Mouse (Mus musculus) forebrain, embryonic 11.5 days (tissue): Measurements from ENCODE around the gene Cmtm6. TPM values are rescaled to one million over a fixed set of nuclear protein-coding genes. Genes with fewer than 3 reads are reported as not detected.
"Not testable (repeated sequence)": the region's sequence is repeated elsewhere in the genome, so short reads cannot be mapped to it uniquely, and the experiment has no call there.

ENCODE experiments used
- ATAC-seq: fragments of 200-750 bp; cut with Nextera tagmentation; replicated peaks from 2 replicates; pipeline ENCODE4 v1.8.0; 2017; ENCODE audit warnings: moderate TSS enrichment; ENCODE audit not compliant: low FRiP score
- DNase-seq: peaks from one replicate; pipeline ENCODE4 v3.0.0-alpha.2; 2017; ENCODE audit warnings: low spot score
- H3K27ac ChIP-seq: fragments of 300-500 bp; sonication (generic); 2 replicates; pipeline ENCODE4 v1.5.1; 2014; ENCODE audit warnings: low read depth, low read length
- H3K27me3 ChIP-seq: fragments of 300-500 bp; sonication (generic); 2 replicates; pipeline ENCODE4 v1.6.1; 2014; ENCODE audit warnings: mild to moderate bottlenecking, low read length, mixed read lengths; ENCODE audit not compliant: control insufficient read depth, insufficient read depth
- H3K36me3 ChIP-seq: fragments of 300-500 bp; sonication (generic); 2 replicates; pipeline ENCODE4 v1.6.1; 2014; ENCODE audit warnings: mild to moderate bottlenecking, low read length, moderate library complexity, mixed read lengths; ENCODE audit not compliant: control insufficient read depth, insufficient read depth
- H3K4me1 ChIP-seq: fragments of 300-500 bp; sonication (generic); replicated peaks from 2 replicates; pipeline ENCODE4 v1.6.1; 2014; ENCODE audit warnings: low read length, mixed read lengths; ENCODE audit not compliant: control insufficient read depth, insufficient read depth
- H3K4me2 ChIP-seq: fragments of 300-500 bp; sonication (generic); 2 replicates; pipeline ENCODE4 v1.6.1; 2014; ENCODE audit warnings: low read depth, mild to moderate bottlenecking, low read length, moderate library complexity, mixed read lengths; ENCODE audit not compliant: severe bottlenecking
- H3K4me3 ChIP-seq: fragments of 300-500 bp; sonication (generic); 2 replicates; pipeline ENCODE4 v1.5.1; 2014; ENCODE audit warnings: low read depth, low read length
- H3K9ac ChIP-seq: fragments of 300-500 bp; sonication (generic); 2 replicates; pipeline ENCODE4 v1.6.1; 2014; ENCODE audit warnings: low read length
- H3K9me3 ChIP-seq: fragments of 300-500 bp; sonication (generic); 2 replicates; pipeline ENCODE4 v1.6.1; 2016; ENCODE audit warnings: low read length, mixed read lengths; ENCODE audit not compliant: control insufficient read depth
- WGBS: fragments of 180-500 bp; shearing (Covaris S2); extraction: QIAGEN DNeasy Blood & Tissue Kit; methylation state at CpG from one replicate; pipeline ENCODE4 v1.1.7; 2014; 5-methylcytosine and 5-hydroxymethylcytosine counted together
- polyA plus RNA-seq: library from polyadenylated mRNA; unstranded; fragments of >200 nt; fragmentation: Nextera tagmentation; extraction: Ambion mirVana; gene quantifications from 2 replicates; pipeline ENCODE4 v1.2.1, GENCODE M21; 2014

Gene Cmtm6
- polyA plus RNA-seq, 1 experiment from 2014 or later: 26.9 TPM

DNA sequence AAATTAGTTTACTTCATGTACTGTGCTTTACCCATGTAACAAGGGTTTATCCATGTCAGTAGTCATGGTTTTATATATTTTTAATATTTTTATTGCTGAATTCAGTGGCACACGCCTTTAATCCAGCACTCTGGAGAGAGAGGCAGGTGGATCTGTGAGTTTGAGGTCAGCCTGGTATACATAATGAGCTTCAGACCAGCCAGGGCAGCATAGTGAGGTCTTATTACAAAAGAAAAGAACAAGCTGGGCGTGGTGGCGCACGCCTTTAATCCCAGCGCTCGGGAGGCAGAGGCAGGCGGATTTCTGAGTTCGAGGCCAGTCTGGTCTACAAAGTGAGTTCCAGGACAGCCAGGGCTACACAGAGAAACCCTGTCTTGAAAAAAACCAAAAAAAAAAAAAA, 35.3 kb upstream of the Cmtm6 start:
- H3K9me3 ChIP-seq, H3K4me2 ChIP-seq, H3K9ac ChIP-seq, H3K4me1 ChIP-seq, H3K36me3 ChIP-seq, H3K27ac ChIP-seq, H3K27me3 ChIP-seq, DNase-seq, ATAC-seq, H3K4me3 ChIP-seq: not testable (repeated sequence)
- WGBS: 98% methylated on average over 7 of the region's 8 CpGs

DNA sequence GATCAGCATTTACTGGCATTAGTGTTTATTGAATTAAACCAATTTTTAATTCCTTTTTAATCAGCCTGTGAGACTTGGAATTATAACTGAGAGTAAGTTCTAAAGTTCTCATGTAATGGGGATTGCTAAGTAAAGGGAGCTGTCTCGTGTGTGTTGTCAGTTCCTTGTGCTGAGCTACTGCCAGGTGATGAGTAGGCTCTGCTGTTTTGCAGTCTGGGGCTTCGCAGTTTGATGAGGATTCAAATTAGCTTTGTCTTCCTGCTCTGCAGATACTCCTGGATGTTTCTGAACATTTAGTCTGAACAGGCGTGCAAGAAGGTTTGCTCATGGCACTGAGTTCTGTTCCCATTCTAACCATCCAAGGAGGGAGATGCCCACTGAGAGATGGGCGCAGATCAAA, 33.8 kb upstream of the Cmtm6 start:
- Histone ChIP-seq H3K4me3 (no peak overlapping the region), H3K9ac (no peak overlapping the region), H3K4me1 (no peaks in the 10 kb centered on the region), H3K4me2 (no peak overlapping the region), H3K27ac (no peak overlapping the region), H3K27me3 (no peaks in the 10 kb centered on the region), H3K9me3 (no peaks in the 10 kb centered on the region), H3K36me3 (peaks cover 2% of the 10 kb centered on the region; the same call in 1 of the 2 replicates)
- no peak for ATAC-seq
- DNase-seq: no peak
- WGBS: 87% methylated on average over 4 of the region's 4 CpGs

DNA sequence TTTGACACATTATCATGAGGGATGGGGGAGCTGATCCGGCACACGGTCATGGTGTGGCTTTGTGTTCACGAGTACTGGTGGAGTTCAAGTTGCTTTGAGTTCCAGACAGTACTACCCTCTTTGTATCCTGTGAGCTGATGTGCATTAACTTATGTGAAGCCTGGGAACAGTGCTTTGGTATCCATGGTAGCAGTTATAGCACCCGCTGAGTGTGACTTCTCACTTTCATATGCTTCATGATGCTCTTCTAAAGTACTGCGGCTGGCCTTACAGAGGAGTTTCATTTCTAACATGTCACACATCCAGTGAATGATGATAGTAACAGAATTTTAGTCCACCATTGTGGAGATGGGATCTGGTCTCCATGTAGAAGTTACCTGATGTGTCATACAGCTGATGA, 33.0 kb upstream of the Cmtm6 start:
- Histone ChIP-seq H3K4me2 (no peak overlapping the region), H3K36me3 (peaks cover under 1% of the 10 kb centered on the region; the same call in 1 of the 2 replicates), H3K9me3 (no peaks in the 10 kb centered on the region), H3K27me3 (no peaks in the 10 kb centered on the region), H3K9ac (no peak overlapping the region), H3K27ac (no peak overlapping the region), H3K4me1 (no peaks in the 10 kb centered on the region), H3K4me3 (no peak overlapping the region)
- DNase-seq (no peak), ATAC-seq (no peak)
- WGBS: 90% methylated on average over 5 of the region's 5 CpGs

DNA sequence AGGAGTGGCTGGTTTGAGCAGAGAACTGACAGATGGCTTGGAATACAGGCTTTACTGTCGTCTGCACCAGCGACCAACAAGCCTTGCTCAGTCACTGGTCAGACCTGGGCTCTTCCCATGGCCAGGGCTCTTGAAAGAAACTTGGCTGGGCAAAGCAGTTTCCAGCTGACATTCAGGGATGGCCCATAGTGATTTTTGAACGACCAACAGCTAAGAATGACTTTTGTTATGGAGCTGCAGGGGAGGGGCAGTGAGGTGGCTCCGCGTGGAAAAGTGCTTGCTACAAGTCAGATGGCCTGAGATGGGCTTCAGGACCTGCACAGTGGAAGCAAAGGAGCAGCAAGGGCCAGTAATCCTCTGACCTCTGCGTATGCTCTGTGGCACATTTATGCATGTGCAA, 31.7 kb upstream of the Cmtm6 start:
- WGBS: 83% methylated on average over 6 of the region's 6 CpGs
- ATAC-seq (no peak), DNase-seq (no peak)
- H3K9ac ChIP-seq: no peak overlapping the region
- H3K27ac ChIP-seq: no peak overlapping the region
- no peaks in the 10 kb centered on the region for H3K4me1 ChIP-seq
- no peaks in the 10 kb centered on the region for H3K9me3 ChIP-seq
- H3K36me3 ChIP-seq: no peaks in the 10 kb centered on the region
- no peak overlapping the region for H3K4me2 ChIP-seq
- no peaks in the 10 kb centered on the region for H3K27me3 ChIP-seq
- H3K4me3 ChIP-seq: no peak overlapping the region

DNA sequence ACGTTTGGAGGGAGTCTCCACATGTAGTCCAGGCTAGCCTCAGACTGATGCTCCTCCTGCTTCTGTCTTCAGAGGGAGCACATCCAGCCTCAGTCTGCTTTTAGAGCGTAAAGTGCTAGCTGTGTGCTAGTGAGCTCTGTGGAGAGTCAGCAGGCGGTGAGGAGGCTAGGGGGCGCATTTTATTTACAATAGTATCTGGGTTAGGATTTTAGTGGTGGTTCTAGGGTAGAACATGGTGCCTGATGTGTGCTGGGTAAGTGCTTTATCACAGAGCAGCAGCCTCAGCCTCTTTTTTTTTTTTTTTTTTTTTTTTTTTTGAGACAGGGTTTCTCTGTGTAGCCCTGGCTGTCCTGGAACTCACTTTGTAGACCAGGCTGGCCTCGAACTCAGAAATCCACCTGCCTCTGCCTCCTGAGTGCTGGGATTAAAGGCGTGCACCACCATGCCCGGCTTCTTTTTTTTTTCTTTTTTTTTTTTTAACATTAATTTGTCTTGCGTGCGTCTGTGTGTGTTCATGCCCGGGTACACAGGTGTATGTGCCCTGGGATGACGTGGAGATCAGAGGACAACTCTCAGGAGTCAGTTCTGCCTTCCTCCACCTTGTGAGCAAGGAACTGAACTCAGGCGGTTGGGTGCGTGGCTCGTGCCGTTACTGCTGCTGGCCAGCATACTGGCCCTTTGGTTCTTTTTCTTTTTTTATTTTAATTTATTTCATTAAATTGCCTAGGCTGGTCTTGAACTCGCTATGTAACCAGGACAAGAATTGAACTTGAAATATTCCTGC, 30.8 kb upstream of the Cmtm6 start:
- DNase-seq (no peak), ATAC-seq (no peak)
- H3K4me3 ChIP-seq: no peak overlapping the region
- no peak overlapping the region for H3K27ac ChIP-seq
- no peak overlapping the region for H3K9ac ChIP-seq
- H3K4me2 ChIP-seq: no peak overlapping the region
- no peaks in the 10 kb centered on the region for H3K4me1 ChIP-seq
- 92% methylated on average over 15 of the region's 16 CpGs for WGBS
- H3K27me3 ChIP-seq: no peaks in the 10 kb centered on the region
- no peaks in the 10 kb centered on the region for H3K36me3 ChIP-seq
- H3K9me3 ChIP-seq: no peaks in the 10 kb centered on the region

DNA sequence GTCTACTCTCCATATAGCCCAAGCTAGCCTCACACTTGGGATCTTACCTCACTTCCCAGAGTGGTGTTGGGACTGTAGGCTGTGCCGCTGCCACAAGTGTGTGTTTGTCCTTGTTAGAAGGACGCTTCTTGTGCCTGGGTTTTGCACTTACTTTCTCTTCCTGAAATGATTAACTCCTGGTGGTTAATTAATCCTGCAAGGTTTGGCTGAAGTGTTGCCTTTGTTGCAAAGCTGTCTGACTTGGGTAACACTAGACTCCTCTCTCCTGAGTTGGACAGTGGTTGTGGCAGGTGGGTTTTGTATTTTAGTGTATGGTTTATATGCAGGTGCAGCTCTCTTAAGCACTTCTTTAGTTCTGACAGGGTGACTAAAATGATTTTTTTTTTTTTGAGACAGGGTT, 29.9 kb upstream of the Cmtm6 start:
- DNase-seq (no peak), ATAC-seq (no peak)
- H3K27me3 ChIP-seq: no peaks in the 10 kb centered on the region
- H3K9me3 ChIP-seq: no peaks in the 10 kb centered on the region
- H3K27ac ChIP-seq: no peak overlapping the region
- no peak overlapping the region for H3K4me2 ChIP-seq
- H3K4me1 ChIP-seq: no peaks in the 10 kb centered on the region
- no peaks in the 10 kb centered on the region; the same call in 1 of the 2 replicates for H3K36me3 ChIP-seq
- WGBS: 94% methylated on average over 2 of the region's 2 CpGs
- H3K9ac ChIP-seq: no peak overlapping the region
- H3K4me3 ChIP-seq: no peak overlapping the region

DNA sequence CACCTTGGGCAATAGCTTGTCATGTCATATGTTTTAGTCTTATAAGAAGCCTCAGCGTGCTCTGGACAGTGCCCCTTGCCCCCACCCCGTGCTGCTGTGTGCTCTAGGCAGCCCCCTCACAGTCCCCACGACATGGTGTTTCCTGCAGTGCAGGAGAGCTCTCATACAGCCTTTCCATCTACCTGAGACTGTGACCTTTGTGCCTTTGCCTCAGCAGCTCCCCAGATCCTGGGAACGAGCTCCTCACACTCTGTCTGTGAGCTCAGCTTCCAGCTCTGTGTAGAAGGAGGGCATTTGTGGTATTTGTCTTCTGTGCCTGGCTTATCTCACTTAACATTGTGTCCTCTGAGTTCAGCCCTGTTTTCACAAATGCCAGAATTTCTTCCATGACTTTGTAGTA, 29.0 kb upstream of the Cmtm6 start:
- no peaks in the 10 kb centered on the region; the same call in 1 of the 2 replicates for H3K36me3 ChIP-seq
- H3K9ac ChIP-seq: no peak overlapping the region
- ATAC-seq: no peak
- H3K4me3 ChIP-seq: no peak overlapping the region
- no peak overlapping the region for H3K27ac ChIP-seq
- H3K9me3 ChIP-seq: no peaks in the 10 kb centered on the region
- no peaks in the 10 kb centered on the region for H3K4me1 ChIP-seq
- no peak overlapping the region for H3K4me2 ChIP-seq
- H3K27me3 ChIP-seq: no peaks in the 10 kb centered on the region
- DNase-seq: no peak
- WGBS: 92% methylated on average over 4 of the region's 4 CpGs

DNA sequence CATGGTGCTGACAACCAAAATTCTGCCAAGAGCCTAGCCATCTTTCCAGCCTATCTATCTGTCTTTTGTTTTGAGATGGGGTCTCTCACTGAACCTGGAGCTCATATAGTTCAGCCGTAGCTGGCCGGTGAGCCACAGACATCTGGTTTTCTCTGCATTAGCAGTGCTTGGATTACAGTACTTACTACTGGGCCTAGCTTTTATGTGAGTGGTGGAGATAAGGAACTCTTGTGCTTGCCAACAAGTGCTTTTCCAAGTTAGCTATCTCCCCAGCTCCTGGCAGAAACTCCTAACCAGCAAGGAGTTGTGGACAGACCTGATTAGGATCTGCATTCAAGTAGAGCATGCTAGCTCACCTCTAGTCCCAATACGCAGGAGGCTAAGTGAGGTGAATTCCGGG, 23.1 kb upstream of the Cmtm6 start:
- Histone ChIP-seq H3K9me3 (no peaks in the 10 kb centered on the region), H3K36me3 (no peaks in the 10 kb centered on the region; the same call in 1 of the 2 replicates), H3K4me3 (no peak overlapping the region), H3K4me1 (no peaks in the 10 kb centered on the region), H3K4me2 (no peak overlapping the region), H3K9ac (no peak overlapping the region), H3K27me3 (no peaks in the 10 kb centered on the region), H3K27ac (no peak overlapping the region)
- DNase-seq: no peak
- ATAC-seq: no peak
- WGBS: 91% methylated on average over 4 of the region's 4 CpGs

DNA sequence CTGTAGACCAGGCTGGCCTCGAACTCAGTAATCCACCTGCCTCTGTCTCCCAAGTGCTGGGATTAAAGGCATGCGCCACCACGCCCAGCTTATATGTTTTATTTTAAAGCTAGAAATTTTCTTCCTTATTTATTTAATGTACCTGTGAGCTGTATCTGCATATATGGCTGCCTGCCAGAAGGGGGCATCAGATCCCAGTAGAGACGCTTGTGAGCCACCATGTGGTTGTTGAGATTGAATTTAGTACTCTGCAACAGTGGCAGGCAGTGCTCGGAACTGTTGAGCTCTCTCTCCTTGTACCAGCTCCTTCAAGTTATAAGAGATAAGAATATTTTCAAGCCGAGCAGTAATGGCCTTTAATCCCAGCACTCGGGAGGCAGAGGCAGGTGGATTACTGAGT, 20.6 kb upstream of the Cmtm6 start:
- Histone ChIP-seq H3K36me3 (no peaks in the 10 kb centered on the region; the same call in 1 of the 2 replicates), H3K27ac (no peak overlapping the region), H3K4me1 (no peaks in the 10 kb centered on the region), H3K9me3 (no peaks in the 10 kb centered on the region), H3K4me2 (no peak overlapping the region), H3K9ac (no peak overlapping the region), H3K27me3 (no peaks in the 10 kb centered on the region), H3K4me3 (no peak overlapping the region)
- ATAC-seq (no peak), DNase-seq (no peak)
- 84% methylated on average over 7 of the region's 7 CpGs for WGBS
